Mouse (Mus musculus) liver, adult 2 months (tissue): Measurements from ENCODE around the gene Tax1bp3. TPM values are rescaled to one million over a fixed set of nuclear protein-coding genes. Genes with fewer than 3 reads are reported as not detected.

Source experiments
- DNase-seq: peaks from one replicate; pipeline ENCODE4 v3.0.0-alpha.2; 2011; ENCODE audit warnings: low read depth, low spot score; ENCODE audit errors: extremely low read depth
- H3K27ac ChIP-seq: fragments of 200-500 bp; replicated peaks from 2 replicates; pipeline ENCODE4 v1.5.1; 2012; ENCODE audit warnings: low read depth, mild to moderate bottlenecking, control low read depth, inconsistent platforms, low read length; ENCODE audit not compliant: insufficient read depth
- H3K27me3 ChIP-seq: fragments of 200-500 bp; 2 replicates; pipeline ENCODE4 v1.6.1; 2012; ENCODE audit warnings: mild to moderate bottlenecking, moderate library complexity, low read length, inconsistent platforms; ENCODE audit not compliant: control insufficient read depth, insufficient read depth
- H3K36me3 ChIP-seq: fragments of 200-500 bp; 2 replicates; pipeline ENCODE4 v1.6.1; 2012; ENCODE audit warnings: low read length, inconsistent platforms; ENCODE audit not compliant: control insufficient read depth, insufficient read depth
- H3K4me1 ChIP-seq: fragments of 200-500 bp; 2 replicates; pipeline ENCODE4 v1.6.1; 2011; ENCODE audit warnings: low read length; ENCODE audit not compliant: control insufficient read depth, insufficient read depth
- H3K4me3 ChIP-seq: fragments of 200-500 bp; 2 replicates; pipeline ENCODE4 v1.5.1; 2011; ENCODE audit warnings: low read depth, mild to moderate bottlenecking, control low read depth, low read length, moderate library complexity; ENCODE audit not compliant: insufficient read depth
- H3K79me2 ChIP-seq: fragments of 200-500 bp; 2 replicates; pipeline ENCODE4 v1.6.1; 2012; ENCODE audit warnings: inconsistent platforms, mild to moderate bottlenecking, low read length, moderate library complexity; ENCODE audit not compliant: control insufficient read depth, insufficient read depth
- H3K9ac ChIP-seq: fragments of 200-500 bp; 2 replicates; pipeline ENCODE4 v1.6.1; 2012; ENCODE audit warnings: low read depth, mild to moderate bottlenecking, control low read depth, inconsistent platforms, low read length
- CTCF ChIP-seq: fragments of 200-500 bp; IDR thresholded peaks from 2 replicates; pipeline ENCODE4 v1.5.1; 2011; ENCODE audit warnings: low read depth, low read length, control low read depth
- POLR2A ChIP-seq: fragments of 200-500 bp; IDR thresholded peaks from 2 replicates; pipeline ENCODE4 v1.6.1; 2011; ENCODE audit warnings: low read length, control low read depth; ENCODE audit not compliant: insufficient read depth; ENCODE audit errors: extremely low read depth
- WGBS: fragments of 180-500 bp; shearing (Covaris S2); methylation state at CpG from one replicate; pipeline ENCODE4 v1.1.7; 2018; 5-methylcytosine and 5-hydroxymethylcytosine counted together
- polyA plus RNA-seq: library from polyadenylated mRNA; depleted of rRNA; stranded (reverse); fragments of >200 nt; gene quantifications from 2 replicates; pipeline ENCODE4 v1.2.3, GENCODE M21; 2012
- total RNA-seq: library from RNA; depleted of rRNA; stranded (reverse); fragments of >200 nt; gene quantifications from 2 replicates; pipeline ENCODE4 v1.2.3, GENCODE M21; 2014

The Tax1bp3 gene
- total and polyA plus RNA-seq, 2 experiments = 11.5 to 19.4 TPM

- Histone ChIP-seq H3K4me3 (peak overlapping the region; percentile 83), H3K4me1 (peaks cover 11% of the 10 kb centered on the region), H3K36me3 (peaks cover 6% of the 10 kb centered on the region; the same call in 1 of the 2 replicates), H3K27ac (peak overlapping the region; percentile 74), H3K9ac (peak overlapping the region; percentile 78), H3K79me2 (peaks cover 8% of the 10 kb centered on the region), H3K27me3 (no peaks in the 10 kb centered on the region)
- 0% methylated on average over 28 of the region's 28 CpGs for WGBS
- DNase-seq = no peak
- TF ChIP-seq POLR2A = no peak
- no peak for TF ChIP-seq CTCF
Observed at GRCm38 (mm10) chr11:73177509-73177875, 609 bp downstream of the Tax1bp3 start.

GRCm38 (mm10) chr11:73177895-73178294, 1.0 kb downstream of the Tax1bp3 start:
- Histone ChIP-seq H3K4me1 (peaks cover 10% of the 10 kb centered on the region), H3K9ac (peak overlapping the region; percentile 78), H3K27ac (0 out of 2 replicates have a peak overlapping the region, but pooled peaks have one; percentile 1), H3K4me3 (peak overlapping the region; percentile 83), H3K36me3 (peaks cover 6% of the 10 kb centered on the region; the same call in 1 of the 2 replicates), H3K27me3 (no peaks in the 10 kb centered on the region), H3K79me2 (peaks cover 8% of the 10 kb centered on the region)
- DNase-seq = no peak
- WGBS = 23% methylated on average over 2 of the region's 2 CpGs
- TF ChIP-seq POLR2A = no peak
- TF ChIP-seq CTCF = no peak

DNA sequence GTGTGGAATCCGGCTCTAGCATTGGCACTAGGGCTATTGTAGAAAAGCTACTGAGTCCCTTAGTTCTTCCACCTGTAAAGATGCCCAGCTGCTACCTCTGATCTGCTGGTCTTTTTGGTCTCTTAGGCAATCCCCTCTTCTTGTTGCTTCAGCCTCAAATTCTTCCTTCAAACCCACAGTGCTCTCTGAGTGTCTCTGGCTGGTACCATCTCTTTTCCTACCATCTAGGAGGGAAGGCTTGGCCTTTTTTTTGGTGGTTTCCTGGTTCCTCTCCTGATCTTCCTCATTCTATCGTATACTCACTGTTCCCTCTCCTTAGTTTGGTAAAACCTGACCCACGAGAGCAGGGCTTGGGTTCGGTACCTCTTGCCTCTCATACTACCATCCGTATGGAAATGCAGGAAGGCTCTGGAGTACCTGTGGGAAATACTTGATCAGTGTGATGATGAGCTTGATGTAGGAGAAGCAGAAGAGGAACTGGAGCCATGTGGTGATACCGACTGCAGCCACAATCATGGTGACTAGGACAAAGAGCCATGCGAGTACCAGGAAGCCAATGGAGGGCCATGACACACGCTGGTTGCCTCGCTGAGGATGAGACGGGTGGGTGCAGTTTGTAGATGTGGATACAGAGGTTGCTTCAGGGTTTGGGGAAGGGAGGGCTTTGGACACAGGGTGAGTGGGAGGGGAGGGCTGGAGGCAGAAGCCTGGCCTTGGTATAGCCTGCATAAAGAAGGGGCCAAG, 9.2 kb downstream of the Tax1bp3 start:
- no peak for DNase-seq
- TF ChIP-seq POLR2A (no peak), CTCF (no peak)
- Histone ChIP-seq H3K36me3 (peaks cover 28% of the 10 kb centered on the region; the same call in 1 of the 2 replicates), H3K4me1 (no peaks in the 10 kb centered on the region), H3K27me3 (no peaks in the 10 kb centered on the region), H3K4me3 (no peak overlapping the region), H3K79me2 (no peaks in the 10 kb centered on the region), H3K9ac (no peak overlapping the region), H3K27ac (no peak overlapping the region)
- 89% methylated on average over 10 of the region's 10 CpGs for WGBS

- Histone ChIP-seq H3K79me2 (no peaks in the 10 kb centered on the region), H3K27ac (no peak overlapping the region), H3K36me3 (peaks cover 31% of the 10 kb centered on the region; the same call in 1 of the 2 replicates), H3K27me3 (no peaks in the 10 kb centered on the region), H3K4me3 (no peak overlapping the region), H3K9ac (no peak overlapping the region), H3K4me1 (no peaks in the 10 kb centered on the region)
- WGBS = 91% methylated on average over 6 of the region's 6 CpGs
- no peak for DNase-seq
- no peak for TF ChIP-seq CTCF
- no peak for TF ChIP-seq POLR2A
Observed at GRCm38 (mm10) chr11:73187231-73187630, 10.3 kb downstream of the Tax1bp3 start.

GRCm38 (mm10) chr11:73193047-73193446, 16.2 kb downstream of the Tax1bp3 start:
- Histone ChIP-seq H3K79me2 (no peaks in the 10 kb centered on the region), H3K4me1 (no peaks in the 10 kb centered on the region), H3K27ac (no peak overlapping the region), H3K9ac (no peak overlapping the region), H3K4me3 (no peak overlapping the region), H3K27me3 (no peaks in the 10 kb centered on the region), H3K36me3 (peaks cover 24% of the 10 kb centered on the region; the same call in 1 of the 2 replicates)
- TF ChIP-seq POLR2A (no peak), CTCF (no peak)
- no peak for DNase-seq
- WGBS = 78% methylated on average over 6 of the region's 6 CpGs

- Histone ChIP-seq H3K27ac (no peak overlapping the region), H3K4me3 (no peak overlapping the region), H3K9ac (no peak overlapping the region), H3K27me3 (no peaks in the 10 kb centered on the region), H3K4me1 (no peaks in the 10 kb centered on the region), H3K36me3 (peaks cover 18% of the 10 kb centered on the region; the same call in 1 of the 2 replicates), H3K79me2 (no peaks in the 10 kb centered on the region; the same call in 1 of the 2 replicates)
- no peak for DNase-seq
- TF ChIP-seq CTCF (no peak), POLR2A (no peak)
- WGBS = 85% methylated on average over 2 of the region's 2 CpGs
Observed at GRCm38 (mm10) chr11:73194444-73194843, 17.6 kb downstream of the Tax1bp3 start.
